Mouse (Mus musculus) frontal cortex, postnatal 25 days (tissue): ENCODE data around the gene Ndufab1.
"Not testable (repeated sequence)": the region's sequence is repeated elsewhere in the genome, so short reads cannot be mapped to it uniquely, and the experiment has no call there.

Source experiments
- DNase-seq, 2 experiments: peaks; one replicate each; pipeline ENCODE4 v3.0.0; 2022; ENCODE audit warnings: low spot score in 2 of 2

Gene Ndufab1

GRCm38 (mm10) chr7:122101747-122102244 is at the start of gene Ndufab1:
Gene Ndufab1, minus strand, starts transcription at chr7:122101886.
- peak; percentile 70 to 81 for DNase-seq

DNA sequence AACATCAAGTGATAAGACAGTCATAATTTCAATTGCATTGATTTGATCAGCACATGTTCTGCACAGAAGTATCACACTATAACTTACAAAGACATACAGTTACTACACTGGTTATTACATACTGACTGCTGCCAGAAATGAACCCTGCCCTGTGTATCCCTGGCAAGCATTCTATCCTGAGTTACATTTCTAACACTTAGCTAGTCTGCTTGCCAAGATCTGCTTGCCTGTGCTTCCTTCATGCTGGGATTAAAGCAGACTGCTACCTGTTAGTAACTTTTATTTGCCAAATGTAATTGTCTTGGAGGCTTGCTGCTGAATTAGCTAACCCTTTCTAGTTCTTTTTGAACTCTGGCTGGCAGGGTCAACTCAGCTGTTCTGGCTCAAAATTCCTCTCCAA is 39.3 kb upstream of the Ndufab1 start:
- no peak for DNase-seq

GRCm38 (mm10) chr7:122138190-122138589 is 36.5 kb upstream of the Ndufab1 start:
- no peak for DNase-seq

- no peak for DNase-seq
These were observed 35.4 kb upstream of the Ndufab1 start for GRCm38 (mm10) chr7:122137071-122137470.

- DNase-seq, result no peak
These were observed 33.4 kb upstream of the Ndufab1 start for GRCm38 (mm10) chr7:122135070-122135469.

DNA sequence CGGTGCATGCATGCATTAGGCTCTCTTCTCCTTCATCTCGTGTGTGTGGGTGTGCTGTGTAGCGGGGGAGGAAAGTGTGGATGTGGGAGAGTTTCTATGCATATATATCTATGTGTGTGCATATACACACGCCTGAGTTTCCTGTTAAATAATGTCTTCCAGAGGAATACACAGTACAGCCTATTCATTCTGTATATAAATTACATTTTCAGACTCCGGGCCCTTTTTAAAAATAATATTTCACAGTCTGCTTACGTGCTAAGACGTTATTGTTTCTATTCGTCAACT is 31.6 kb upstream of the Ndufab1 start:
- DNase-seq, result no peak

GRCm38 (mm10) chr7:122132497-122133337 is 31.0 kb upstream of the Ndufab1 start, which contains the start of the genes Palb2 and Dctn5:
Gene Palb2, minus strand, starts transcription at chr7:122132985.
Gene Dctn5, plus strand, starts transcription at chr7:122133041.
- DNase-seq, result peak; percentile 95 to 97

- no peak for DNase-seq
These were observed 30.1 kb upstream of the Ndufab1 start for GRCm38 (mm10) chr7:122131834-122132233.

GRCm38 (mm10) chr7:122126946-122127345 is 25.3 kb upstream of the Ndufab1 start:
- DNase-seq, result no peak

GRCm38 (mm10) chr7:122125636-122126035 is 23.9 kb upstream of the Ndufab1 start:
- no peak for DNase-seq

- no peak for DNase-seq
These were observed 21.8 kb upstream of the Ndufab1 start for GRCm38 (mm10) chr7:122123518-122123917.

GRCm38 (mm10) chr7:122108206-122108605 is 6.5 kb upstream of the Ndufab1 start:
- no peak for DNase-seq

GRCm38 (mm10) chr7:122101014-122101746 is 506 bp downstream of the Ndufab1 start:
- not testable (repeated sequence) for DNase-seq

- DNase-seq, result no peak
These were observed 2.5 kb downstream of the Ndufab1 start for GRCm38 (mm10) chr7:122099222-122099621.

GRCm38 (mm10) chr7:122098009-122098408 is 3.7 kb downstream of the Ndufab1 start:
- no peak for DNase-seq

- DNase-seq, result no peak
These were observed 6.9 kb downstream of the Ndufab1 start for GRCm38 (mm10) chr7:122094564-122095330.

GRCm38 (mm10) chr7:122087195-122087982 is 14.3 kb downstream of the Ndufab1 start:
- DNase-seq, result no peak

DNA sequence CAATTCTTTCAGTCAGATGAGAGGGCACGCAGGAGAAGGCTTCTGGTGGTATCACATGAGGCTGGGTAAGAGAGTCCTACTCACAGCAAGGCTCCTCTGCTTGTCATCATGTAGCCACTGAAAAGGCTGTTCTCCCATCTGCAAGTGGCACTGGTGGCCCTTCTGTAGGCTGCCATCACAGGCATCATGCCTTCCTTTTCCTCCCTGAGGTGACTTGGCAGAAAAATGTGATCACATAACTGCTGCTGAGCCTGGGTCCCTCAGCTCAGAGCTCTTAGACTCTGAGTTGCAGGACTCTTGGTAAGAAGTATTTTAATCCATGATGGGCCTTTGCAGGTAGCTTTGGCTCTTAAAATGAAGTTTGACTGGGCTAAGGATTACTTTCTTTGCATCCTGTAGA is 20.6 kb downstream of the Ndufab1 start:
- no peak for DNase-seq

- no peak for DNase-seq
These were observed 21.7 kb downstream of the Ndufab1 start for GRCm38 (mm10) chr7:122079798-122080554.

DNA sequence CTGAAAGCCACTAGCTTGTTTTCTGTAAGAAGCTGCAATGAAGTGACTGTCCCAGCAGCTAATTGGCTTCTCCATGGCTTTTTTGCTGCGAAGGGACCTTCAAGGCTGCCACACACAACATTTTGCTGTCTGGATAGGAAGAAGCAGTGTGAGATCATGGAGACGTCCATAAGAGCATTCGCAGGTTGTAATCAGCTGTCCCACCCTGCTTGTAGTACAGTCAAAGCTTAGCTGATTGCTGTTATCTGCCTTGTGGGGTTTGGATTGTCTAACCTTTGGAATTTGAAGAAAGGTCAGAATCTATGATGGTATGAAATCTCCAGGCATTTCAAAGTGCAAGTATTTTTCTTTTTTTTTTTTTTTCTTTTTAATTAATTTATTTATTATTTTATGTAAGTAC is 27.3 kb downstream of the Ndufab1 start:
- no peak for DNase-seq
